Mouse (Mus musculus): ENCODE measurements around the gene Mfsd1. TPM values are rescaled to one million over a fixed set of nuclear protein-coding genes. Genes with fewer than 3 reads are reported as not detected.

Gene Mfsd1
- polyA plus RNA-seq, 1 experiment from 2014 or later = 34.9 TPM

DNA sequence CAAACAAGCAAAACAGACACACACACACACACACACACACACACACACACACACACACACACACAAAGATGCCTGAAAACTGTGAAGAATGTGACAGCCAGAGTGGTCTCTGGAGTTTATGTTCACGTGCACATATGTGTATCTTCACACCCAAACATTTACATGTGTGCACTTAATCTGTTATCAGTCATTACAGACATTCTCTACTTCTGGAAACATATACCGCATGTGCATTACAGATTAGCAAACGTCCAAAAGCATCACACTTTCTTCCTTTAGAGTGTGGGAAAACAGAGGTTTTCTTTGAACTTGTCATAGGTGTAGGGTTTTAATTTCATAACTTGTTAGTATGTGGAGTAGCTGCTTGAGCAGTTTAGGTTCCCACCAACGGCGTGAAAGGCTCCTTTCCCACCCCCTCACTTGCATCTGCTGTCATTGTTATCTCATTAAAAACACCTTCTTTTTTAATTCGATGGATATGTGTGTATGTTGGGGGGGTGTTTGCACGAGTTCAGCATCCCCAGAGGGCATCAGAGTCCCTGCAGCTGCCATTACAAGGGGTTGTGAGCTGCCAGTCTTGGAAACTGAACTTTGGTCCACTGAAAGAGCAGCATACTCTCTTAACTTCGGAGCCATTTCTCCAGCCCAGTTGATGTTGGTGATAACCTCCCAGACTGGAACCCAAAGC lies 16.9 kb upstream of the Mfsd1 start:
- H3K36me3 ChIP-seq (ENCODE audit: control insufficient read depth, insufficient read depth, low read length) = no peaks in the 10 kb centered on the region
- no peak for ATAC-seq

DNA sequence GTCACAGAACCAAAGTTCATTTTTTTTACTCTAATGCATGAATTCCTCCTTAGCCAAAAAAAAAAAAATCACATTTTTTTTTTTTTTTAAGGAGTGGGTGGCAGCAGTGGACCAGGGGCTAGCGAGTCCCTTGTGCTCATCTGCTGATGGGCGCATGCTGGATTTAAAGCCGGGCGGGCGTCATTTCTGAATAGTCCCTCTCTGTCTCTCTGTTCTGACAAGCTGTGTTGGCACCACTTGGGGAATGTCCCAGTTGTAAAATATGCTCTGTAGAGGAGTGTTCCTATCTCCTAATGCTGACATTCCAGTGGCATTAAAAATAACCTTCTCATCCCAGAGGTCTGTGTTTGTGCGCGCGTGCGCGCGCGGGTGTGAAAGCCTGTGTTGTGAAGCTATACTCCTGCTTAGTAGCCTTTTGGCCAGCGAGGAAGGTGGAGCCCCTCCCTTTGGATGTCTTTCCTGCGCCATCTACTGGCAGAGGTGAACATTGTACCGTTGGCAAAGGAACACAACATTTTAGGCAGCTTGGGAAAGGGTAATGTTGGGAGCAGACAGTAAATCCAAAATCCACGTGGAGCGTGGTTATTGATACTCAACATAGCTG lies 14.4 kb upstream of the Mfsd1 start:
- peak; percentile 85 for ATAC-seq
- Histone ChIP-seq H3K27me3 (replicated peaks; ENCODE audit: control insufficient read depth, insufficient read depth, low read length) (no peaks in the 10 kb centered on the region), H3K4me3 (ENCODE audit: low read length) (peak overlapping the region; percentile 27), H3K4me2 (ENCODE audit: low read length) (peak overlapping the region; percentile 46), H3K9me3 (ENCODE audit: control insufficient read depth, low read length) (no peaks in the 10 kb centered on the region), H3K9ac (ENCODE audit: low read depth, low read length) (0 out of 2 replicates have a peak overlapping the region, but pooled peaks have one; percentile 6), H3K27ac (ENCODE audit: low read depth, low read length) (no peak overlapping the region), H3K36me3 (ENCODE audit: control insufficient read depth, insufficient read depth, low read length) (no peaks in the 10 kb centered on the region), H3K4me1 (ENCODE audit: control insufficient read depth, insufficient read depth, low read depth, low read length) (no peaks in the 10 kb centered on the region)
- WGBS = 24% methylated on average over 17 of the region's 17 CpGs

More for the DNA sequence above, 16.9 kb upstream of the Mfsd1 start:
- no peak overlapping the region for H3K4me3 ChIP-seq (ENCODE audit: low read length)
- H3K4me1 ChIP-seq (ENCODE audit: control insufficient read depth, insufficient read depth, low read depth, low read length) = no peaks in the 10 kb centered on the region
- H3K9ac ChIP-seq (ENCODE audit: low read depth, low read length) = no peak overlapping the region
- no peaks in the 10 kb centered on the region for H3K27me3 ChIP-seq (replicated peaks; ENCODE audit: control insufficient read depth, insufficient read depth, low read length)
- H3K9me3 ChIP-seq (ENCODE audit: control insufficient read depth, low read length) = no peaks in the 10 kb centered on the region
- H3K27ac ChIP-seq (ENCODE audit: low read depth, low read length) = no peak overlapping the region
- WGBS = 68% methylated on average over 8 of the region's 8 CpGs
- no peak overlapping the region for H3K4me2 ChIP-seq (ENCODE audit: low read length)

DNA sequence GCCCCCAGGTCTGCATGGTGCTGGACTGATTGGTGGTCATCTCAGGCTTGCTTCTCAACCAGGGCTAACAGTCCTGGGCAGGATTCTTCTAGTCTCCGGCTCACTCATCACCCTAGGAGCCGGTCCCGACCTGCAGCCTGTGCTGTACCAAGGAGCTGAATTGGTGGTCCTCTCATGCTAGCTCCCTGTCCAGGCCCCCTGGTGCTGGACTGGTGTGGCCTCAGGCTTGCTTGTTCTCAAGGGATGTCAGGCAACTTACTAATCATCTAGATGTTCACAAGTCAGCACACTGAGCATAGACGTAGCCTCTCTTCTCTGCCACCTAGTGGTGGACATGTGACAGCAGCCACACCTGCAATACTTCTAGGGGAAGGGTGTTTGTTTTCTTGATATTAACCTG lies 9.6 kb upstream of the Mfsd1 start:
- Histone ChIP-seq H3K36me3 (ENCODE audit: control insufficient read depth, insufficient read depth, low read length) (no peaks in the 10 kb centered on the region), H3K9me3 (ENCODE audit: control insufficient read depth, low read length) (no peaks in the 10 kb centered on the region), H3K4me2 (ENCODE audit: low read length) (no peak overlapping the region), H3K27ac (ENCODE audit: low read depth, low read length) (no peak overlapping the region), H3K9ac (ENCODE audit: low read depth, low read length) (no peak overlapping the region), H3K27me3 (replicated peaks; ENCODE audit: control insufficient read depth, insufficient read depth, low read length) (no peaks in the 10 kb centered on the region), H3K4me1 (ENCODE audit: control insufficient read depth, insufficient read depth, low read depth, low read length) (no peaks in the 10 kb centered on the region), H3K4me3 (ENCODE audit: low read length) (no peak overlapping the region)
- peak; percentile 51; the same call in 1 of the 2 replicates for ATAC-seq
- 64% methylated on average over 4 of the region's 4 CpGs for WGBS

DNA sequence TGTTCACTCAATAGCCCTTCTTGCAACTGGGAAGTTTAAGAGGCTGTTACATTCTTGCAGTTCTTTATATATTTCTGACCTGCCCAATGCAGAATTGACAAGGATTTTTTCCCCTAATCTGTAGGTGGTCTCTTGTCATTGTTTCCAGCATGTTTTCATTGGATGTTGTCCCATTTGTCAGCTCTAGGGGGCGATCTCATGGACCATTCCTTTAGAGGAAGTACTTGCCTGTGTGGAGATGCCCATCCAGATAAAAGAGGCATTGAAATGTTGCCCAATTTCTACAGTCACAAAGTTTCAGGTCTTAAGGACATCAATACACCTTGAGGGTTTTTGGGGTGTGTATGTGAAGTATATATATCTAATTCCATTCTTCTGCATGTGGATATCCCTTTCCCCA lies 9.0 kb upstream of the Mfsd1 start:
- Histone ChIP-seq H3K27me3 (replicated peaks; ENCODE audit: control insufficient read depth, insufficient read depth, low read length) (no peaks in the 10 kb centered on the region), H3K4me1 (ENCODE audit: control insufficient read depth, insufficient read depth, low read depth, low read length) (no peaks in the 10 kb centered on the region), H3K4me3 (ENCODE audit: low read length) (no peak overlapping the region), H3K4me2 (ENCODE audit: low read length) (no peak overlapping the region), H3K9ac (ENCODE audit: low read depth, low read length) (no peak overlapping the region), H3K27ac (ENCODE audit: low read depth, low read length) (no peak overlapping the region), H3K9me3 (ENCODE audit: control insufficient read depth, low read length) (no peaks in the 10 kb centered on the region), H3K36me3 (ENCODE audit: control insufficient read depth, insufficient read depth, low read length) (no peaks in the 10 kb centered on the region)
- 6% methylated on average over 1 of the region's 1 CpGs for WGBS
- no peak for ATAC-seq

DNA sequence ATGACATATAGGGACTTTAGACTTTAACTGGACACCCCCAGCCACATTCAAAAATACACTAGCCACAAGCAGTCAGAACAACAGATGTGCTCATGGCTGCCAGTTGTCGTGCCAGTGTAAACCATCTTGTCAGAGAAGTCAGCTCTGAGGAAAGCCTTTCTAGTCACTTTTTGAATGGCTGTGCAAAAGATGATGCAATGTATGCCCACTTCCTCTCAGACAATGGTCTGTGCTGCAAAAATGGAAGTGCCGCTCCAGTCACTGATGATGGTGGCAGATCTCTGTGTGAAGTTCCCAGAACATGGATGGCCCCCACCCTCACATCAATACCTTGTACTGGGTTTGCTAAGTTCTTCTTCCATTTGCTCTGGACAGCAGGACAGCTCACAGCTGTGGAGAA lies 6.3 kb upstream of the Mfsd1 start:
- H3K27me3 ChIP-seq (replicated peaks; ENCODE audit: control insufficient read depth, insufficient read depth, low read length) = no peaks in the 10 kb centered on the region

DNA sequence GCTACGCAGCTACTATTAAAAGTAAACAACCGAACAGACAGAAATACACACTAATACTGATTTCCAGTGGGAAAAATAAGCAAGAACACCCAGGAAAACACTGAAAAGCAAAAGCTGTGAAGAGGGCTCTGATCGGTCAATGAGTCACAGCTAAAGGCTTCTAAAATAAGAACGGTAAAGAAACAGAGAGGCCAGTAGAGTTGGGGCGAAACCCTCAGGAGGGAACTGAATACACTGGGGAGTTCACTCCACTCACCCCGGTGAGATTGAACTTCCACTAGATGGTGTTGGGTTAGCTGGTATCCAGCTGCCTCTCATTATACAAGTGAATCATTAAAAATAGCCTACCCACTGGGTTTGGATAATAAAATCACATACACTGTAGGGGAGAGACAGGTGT lies 5.8 kb upstream of the Mfsd1 start:
- no peak overlapping the region for H3K4me2 ChIP-seq (ENCODE audit: low read length)
- no peaks in the 10 kb centered on the region for H3K36me3 ChIP-seq (ENCODE audit: control insufficient read depth, insufficient read depth, low read length)
- H3K4me1 ChIP-seq (ENCODE audit: control insufficient read depth, insufficient read depth, low read depth, low read length) = no peaks in the 10 kb centered on the region
- no peaks in the 10 kb centered on the region for H3K27me3 ChIP-seq (replicated peaks; ENCODE audit: control insufficient read depth, insufficient read depth, low read length)
- no peaks in the 10 kb centered on the region for H3K9me3 ChIP-seq (ENCODE audit: control insufficient read depth, low read length)
- 85% methylated on average over 6 of the region's 6 CpGs for WGBS
- no peak for ATAC-seq
- H3K9ac ChIP-seq (ENCODE audit: low read depth, low read length) = no peak overlapping the region
- H3K27ac ChIP-seq (ENCODE audit: low read depth, low read length) = no peak overlapping the region
- no peak overlapping the region for H3K4me3 ChIP-seq (ENCODE audit: low read length)

More for the DNA sequence above, 6.3 kb upstream of the Mfsd1 start:
- 94% methylated on average over 2 of the region's 2 CpGs for WGBS
- no peaks in the 10 kb centered on the region for H3K9me3 ChIP-seq (ENCODE audit: control insufficient read depth, low read length)
- ATAC-seq = no peak
- H3K27ac ChIP-seq (ENCODE audit: low read depth, low read length) = no peak overlapping the region
- no peak overlapping the region for H3K4me3 ChIP-seq (ENCODE audit: low read length)
- no peak overlapping the region for H3K9ac ChIP-seq (ENCODE audit: low read depth, low read length)
- no peaks in the 10 kb centered on the region for H3K36me3 ChIP-seq (ENCODE audit: control insufficient read depth, insufficient read depth, low read length)
- no peaks in the 10 kb centered on the region for H3K4me1 ChIP-seq (ENCODE audit: control insufficient read depth, insufficient read depth, low read depth, low read length)
- H3K4me2 ChIP-seq (ENCODE audit: low read length) = no peak overlapping the region

DNA sequence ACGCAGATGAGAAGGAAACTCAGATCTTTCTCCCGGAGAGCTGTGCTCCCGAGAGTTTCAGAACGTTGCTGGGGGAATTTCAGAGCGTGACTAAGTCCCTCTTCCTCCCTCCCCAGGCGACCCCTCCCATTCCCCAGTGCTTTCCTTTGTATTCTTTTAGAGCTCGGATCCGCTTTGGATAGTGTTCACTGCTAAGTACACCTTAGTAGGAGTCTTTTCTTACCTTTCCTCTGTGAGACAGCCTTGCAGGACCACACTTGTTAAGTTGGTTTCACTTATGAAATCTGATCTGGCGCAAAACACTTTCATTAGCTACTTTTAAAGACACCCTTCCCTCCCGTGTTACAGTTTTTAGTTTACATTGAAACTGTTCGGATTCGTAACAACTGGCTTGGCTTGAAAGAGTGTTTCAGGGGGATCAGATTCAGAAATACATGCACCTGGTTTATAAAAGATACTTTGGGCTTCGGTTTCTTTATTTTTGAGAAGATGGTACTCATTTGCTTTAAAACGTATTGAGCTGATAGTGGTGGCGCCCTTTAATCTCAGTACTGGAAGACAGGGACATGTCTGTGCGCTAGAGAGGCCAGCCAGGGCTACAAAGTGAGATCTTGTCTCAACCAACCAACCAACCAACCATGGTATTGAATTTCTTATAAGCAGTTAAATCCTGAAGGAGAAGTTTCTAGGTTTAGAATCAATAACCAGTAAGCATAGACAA lies 744 bp downstream of the Mfsd1 start:
- ATAC-seq = no peak; the same call in 1 of the 2 replicates
- Histone ChIP-seq H3K4me3 (ENCODE audit: low read length) (peak overlapping the region; percentile 81), H3K27ac (ENCODE audit: low read depth, low read length) (peak overlapping the region; percentile 82), H3K27me3 (replicated peaks; ENCODE audit: control insufficient read depth, insufficient read depth, low read length) (no peaks in the 10 kb centered on the region), H3K9me3 (ENCODE audit: control insufficient read depth, low read length) (no peaks in the 10 kb centered on the region), H3K4me1 (ENCODE audit: control insufficient read depth, insufficient read depth, low read depth, low read length) (peaks cover 10% of the 10 kb centered on the region), H3K9ac (ENCODE audit: low read depth, low read length) (peak overlapping the region; percentile 83), H3K4me2 (ENCODE audit: low read length) (peak overlapping the region; percentile 82), H3K36me3 (ENCODE audit: control insufficient read depth, insufficient read depth, low read length) (0 out of 2 replicates have a peak, but pooled peaks cover 8% of the 10 kb centered on the region)
- 23% methylated on average over 16 of the region's 16 CpGs for WGBS

DNA sequence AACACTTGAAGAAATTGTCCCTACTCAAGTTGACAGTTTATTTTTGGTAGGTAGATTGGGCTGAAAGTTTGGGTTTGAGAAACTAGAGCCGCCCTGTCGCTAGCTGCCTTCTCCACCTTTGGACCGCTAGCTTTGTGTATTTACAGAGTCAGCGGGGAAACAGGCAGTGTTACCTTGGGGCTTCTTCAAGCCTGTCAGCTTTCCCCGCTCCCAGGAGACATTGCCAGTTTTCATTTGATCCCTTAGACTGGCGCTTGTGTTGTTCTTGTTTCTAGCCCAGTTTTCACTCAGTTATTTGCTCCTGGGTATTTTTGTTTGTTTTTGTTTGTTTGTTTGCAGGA lies 1.3 kb downstream of the Mfsd1 start:
- H3K9ac ChIP-seq (ENCODE audit: low read depth, low read length) = no peak overlapping the region
- no peaks in the 10 kb centered on the region for H3K9me3 ChIP-seq (ENCODE audit: control insufficient read depth, low read length)
- no peak overlapping the region for H3K4me3 ChIP-seq (ENCODE audit: low read length)
- no peaks in the 10 kb centered on the region for H3K27me3 ChIP-seq (replicated peaks; ENCODE audit: control insufficient read depth, insufficient read depth, low read length)
- no peak for ATAC-seq
- no peak overlapping the region for H3K27ac ChIP-seq (ENCODE audit: low read depth, low read length)
- 86% methylated on average over 6 of the region's 6 CpGs for WGBS
- peaks cover 10% of the 10 kb centered on the region for H3K4me1 ChIP-seq (ENCODE audit: control insufficient read depth, insufficient read depth, low read depth, low read length)
- peak overlapping the region; percentile 82 for H3K4me2 ChIP-seq (ENCODE audit: low read length)
- H3K36me3 ChIP-seq (ENCODE audit: control insufficient read depth, insufficient read depth, low read length) = 0 out of 2 replicates have a peak, but pooled peaks cover 8% of the 10 kb centered on the region

DNA sequence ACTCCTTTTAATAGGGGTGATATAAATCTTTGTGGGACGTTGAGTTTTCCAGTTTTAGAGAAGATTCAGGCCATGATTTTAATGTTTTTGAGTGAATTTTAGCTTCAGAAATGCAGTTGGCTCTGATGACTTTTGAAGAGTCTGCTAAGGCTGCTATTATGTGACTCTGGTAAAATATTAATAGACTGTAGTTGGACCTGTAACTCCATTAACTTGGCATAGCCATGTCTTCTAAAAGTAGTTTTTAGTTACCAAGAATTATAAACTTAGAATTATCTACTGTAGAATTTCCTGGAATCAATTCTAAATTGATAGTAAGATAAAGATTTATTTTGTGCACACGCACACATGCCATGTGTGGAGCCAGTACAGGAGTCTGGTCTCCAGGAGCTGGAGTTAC lies 4.0 kb downstream of the Mfsd1 start:
- H3K9ac ChIP-seq (ENCODE audit: low read depth, low read length) = no peak overlapping the region
- peaks cover 19% of the 10 kb centered on the region for H3K36me3 ChIP-seq (ENCODE audit: control insufficient read depth, insufficient read depth, low read length)
- peaks cover 10% of the 10 kb centered on the region for H3K4me1 ChIP-seq (ENCODE audit: control insufficient read depth, insufficient read depth, low read depth, low read length)
- H3K27ac ChIP-seq (ENCODE audit: low read depth, low read length) = no peak overlapping the region
- no peak for ATAC-seq
- H3K4me2 ChIP-seq (ENCODE audit: low read length) = no peak overlapping the region
- H3K9me3 ChIP-seq (ENCODE audit: control insufficient read depth, low read length) = no peaks in the 10 kb centered on the region
- H3K4me3 ChIP-seq (ENCODE audit: low read length) = no peak overlapping the region
- H3K27me3 ChIP-seq (replicated peaks; ENCODE audit: control insufficient read depth, insufficient read depth, low read length) = no peaks in the 10 kb centered on the region
- WGBS = 86% methylated on average over 2 of the region's 2 CpGs

All from hindbrain, embryonic 16.5 days (tissue).